Mouse (Mus musculus) midbrain, postnatal 0 days (tissue): ENCODE measurements around the gene Ptpro. TPM values are rescaled to one million over a fixed set of nuclear protein-coding genes. Genes with fewer than 3 reads are reported as not detected.
A peak's percentile ranks its signal among the peaks of the same experiment; 100 is the strongest.
"Not testable (repeated sequence)": the region's sequence is repeated elsewhere in the genome, so short reads cannot be mapped to it uniquely, and the experiment has no call there.

Experiments used
- ATAC-seq: fragments of 200-750 bp; cut with Nextera tagmentation; 2 replicates; pipeline ENCODE4 v1.8.0; 2017; ENCODE audit warnings: moderate number of reproducible peaks, mild to moderate bottlenecking, moderate TSS enrichment, moderate library complexity; ENCODE audit not compliant: low FRiP score
- DNase-seq: peaks from one replicate; pipeline ENCODE4 v3.0.0-alpha.2; 2015; ENCODE audit warnings: low spot score
- H3K27ac ChIP-seq: fragments of 300-500 bp; sonication (generic); 2 replicates; pipeline ENCODE4 v1.5.1; 2014; ENCODE audit warnings: low read depth, mild to moderate bottlenecking, low read length, mixed read lengths
- H3K27me3 ChIP-seq: fragments of 300-500 bp; sonication (generic); 2 replicates; pipeline ENCODE4 v1.6.1; 2014; ENCODE audit warnings: low read length, control low read depth, mixed read lengths; ENCODE audit not compliant: insufficient read depth
- H3K36me3 ChIP-seq: fragments of 300-500 bp; sonication (generic); 2 replicates; pipeline ENCODE4 v1.6.1; 2014; ENCODE audit warnings: low read length, control low read depth, mixed read lengths; ENCODE audit not compliant: insufficient read depth
- H3K4me1 ChIP-seq: fragments of 300-500 bp; sonication (generic); 2 replicates; pipeline ENCODE4 v1.6.1; 2014; ENCODE audit warnings: mild to moderate bottlenecking, control low read depth, antibody characterized with exemption, low read length, mixed read lengths; ENCODE audit not compliant: insufficient read depth
- H3K4me2 ChIP-seq: fragments of 300-500 bp; sonication (generic); 2 replicates; pipeline ENCODE4 v1.6.1; 2014; ENCODE audit warnings: low read depth, mild to moderate bottlenecking, low read length, mixed read lengths; ENCODE audit not compliant: poor library complexity, severe bottlenecking
- H3K4me3 ChIP-seq: fragments of 300-500 bp; sonication (generic); 2 replicates; pipeline ENCODE4 v1.5.1; 2014; ENCODE audit warnings: low read depth, mild to moderate bottlenecking, low read length, moderate library complexity
- H3K9ac ChIP-seq: fragments of 300-500 bp; sonication (generic); replicated peaks from 2 replicates; pipeline ENCODE4 v1.6.1; 2014; ENCODE audit warnings: mild to moderate bottlenecking, low read length, moderate library complexity, mixed read lengths; ENCODE audit not compliant: poor library complexity, severe bottlenecking
- H3K9me3 ChIP-seq: fragments of 300-500 bp; sonication (generic); 2 replicates; pipeline ENCODE4 v1.6.1; 2016; ENCODE audit warnings: low read length, control low read depth
- CTCF ChIP-seq: IDR thresholded peaks from 2 replicates; pipeline ENCODE4 v1.5.1; 2016; ENCODE audit warnings: antibody characterized with exemption, mild to moderate bottlenecking
- WGBS: fragments of 180-500 bp; shearing (Covaris S2); extraction: QIAGEN DNeasy Blood & Tissue Kit; methylation state at CpG from one replicate; pipeline ENCODE4 v1.1.7; 2014; 5-methylcytosine and 5-hydroxymethylcytosine counted together
- polyA plus RNA-seq: library from polyadenylated mRNA; unstranded; fragments of >200 nt; fragmentation: Nextera tagmentation; extraction: Ambion mirVana; gene quantifications from 2 replicates; pipeline ENCODE4 v1.2.1, GENCODE M21; 2015
- total RNA-seq: library from RNA; depleted of rRNA; stranded (reverse); fragments of >200 nt; gene quantifications from 2 replicates; pipeline ENCODE4 v1.2.3, GENCODE M21; 2014

The Ptpro gene
- total and polyA plus RNA-seq, 2 experiments from 2014 or later: 58.7 to 122 TPM

DNA sequence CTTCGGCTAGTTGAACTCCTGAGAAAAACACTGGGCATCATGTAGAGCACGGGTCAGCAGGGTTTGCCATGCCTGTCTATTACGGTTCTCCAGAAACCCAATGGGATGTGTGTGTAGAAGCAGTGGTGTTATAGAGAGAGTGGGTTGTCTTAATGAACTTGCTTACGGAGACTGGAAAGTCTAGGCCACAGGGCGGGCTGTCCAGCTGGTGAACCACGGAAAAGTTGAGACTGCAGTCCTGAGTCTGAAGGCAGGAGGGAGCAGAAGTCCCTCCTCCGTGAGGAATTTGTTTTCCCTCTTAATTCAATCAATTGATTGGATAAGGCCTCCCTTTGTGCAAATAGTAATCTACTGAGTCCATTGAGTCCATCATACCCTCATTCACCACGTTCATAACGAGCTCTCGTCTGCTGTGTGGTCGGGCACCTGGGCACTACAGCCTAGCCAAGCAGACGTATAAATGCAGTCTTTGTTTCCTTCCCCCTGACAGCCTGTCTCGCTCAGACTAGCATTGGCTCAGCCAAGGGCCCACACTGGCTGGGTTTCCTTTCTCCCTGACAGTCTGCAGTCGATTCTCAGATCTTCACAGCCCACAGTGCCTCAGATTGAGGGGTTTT, 181.5 kb downstream of the Ptpro start:
- Histone ChIP-seq H3K4me3 (no peak overlapping the region), H3K27me3 (no peaks in the 10 kb centered on the region), H3K36me3 (peaks cover 3% of the 10 kb centered on the region; the same call in 1 of the 2 replicates), H3K9ac (no peak overlapping the region), H3K4me2 (no peak overlapping the region), H3K9me3 (no peaks in the 10 kb centered on the region), H3K4me1 (no peaks in the 10 kb centered on the region; the same call in 1 of the 2 replicates), H3K27ac (0 out of 2 replicates have a peak overlapping the region, but pooled peaks have one; percentile 18)
- TF ChIP-seq CTCF: no peak
- DNase-seq: peak; percentile 67
- ATAC-seq: no peak
- 49% methylated on average over 14 of the region's 14 CpGs for WGBS

DNA sequence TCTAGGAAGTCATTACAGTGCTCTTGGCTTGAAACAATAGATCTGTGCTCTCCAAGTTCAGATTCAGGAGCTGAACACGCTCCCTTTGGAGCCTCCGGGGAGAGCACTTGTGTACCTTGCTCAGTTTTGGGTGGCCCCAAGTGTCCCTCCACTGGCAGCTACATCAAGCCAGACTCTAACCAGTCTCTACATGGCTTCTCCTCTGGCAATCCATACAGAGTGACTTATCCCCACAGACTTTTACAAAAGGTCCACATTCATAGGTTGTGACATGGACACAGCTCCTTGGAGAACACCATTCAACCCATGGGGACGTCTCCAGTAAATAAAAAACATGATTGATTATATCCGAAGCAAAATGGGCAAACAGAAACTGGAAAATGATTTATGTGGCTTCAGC, 185.4 kb downstream of the Ptpro start:
- Histone ChIP-seq H3K4me3 (no peak overlapping the region), H3K4me2 (no peak overlapping the region), H3K36me3 (peaks cover under 1% of the 10 kb centered on the region; the same call in 1 of the 2 replicates), H3K4me1 (no peaks in the 10 kb centered on the region; the same call in 1 of the 2 replicates), H3K27me3 (no peaks in the 10 kb centered on the region), H3K9ac (no peak overlapping the region), H3K27ac (no peak overlapping the region), H3K9me3 (no peaks in the 10 kb centered on the region)
- WGBS: 68% methylated on average over 4 of the region's 4 CpGs
- DNase-seq (no peak), ATAC-seq (no peak)
- TF ChIP-seq CTCF: no peak

DNA sequence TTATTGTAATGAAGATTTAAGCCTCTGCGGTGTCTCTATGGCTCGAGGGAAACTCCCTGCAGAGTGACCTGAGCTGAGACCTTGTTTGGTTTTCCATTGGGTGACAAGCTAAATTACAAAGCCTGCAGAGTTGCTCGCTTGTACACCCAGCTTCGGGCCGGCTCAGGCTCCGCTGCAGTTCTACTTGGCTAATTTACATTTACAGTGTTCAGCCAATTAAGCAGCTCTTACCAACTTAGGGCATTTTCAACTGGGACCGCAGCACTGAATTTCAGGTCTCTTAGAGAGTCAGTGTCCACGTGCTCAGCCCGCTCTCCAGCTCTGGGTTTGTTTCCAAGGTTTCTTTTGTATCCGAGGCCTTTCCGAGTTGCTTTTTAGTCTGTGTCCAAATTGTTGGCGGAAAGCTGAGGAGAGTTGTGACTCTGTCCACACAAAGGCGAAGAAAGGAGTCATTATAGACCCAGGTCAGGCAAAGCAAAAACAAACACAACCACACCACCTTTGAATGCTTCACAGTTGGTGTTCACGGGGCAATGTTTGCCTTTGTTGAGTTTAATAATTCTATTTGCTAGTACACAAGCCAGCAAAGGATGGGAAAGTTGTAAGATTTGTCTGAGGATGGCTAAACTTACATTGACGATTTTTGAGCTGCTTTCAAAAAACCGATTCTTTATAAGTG, 185.9 kb downstream of the Ptpro start:
- H3K4me3 ChIP-seq: no peak overlapping the region
- no peaks in the 10 kb centered on the region for H3K27me3 ChIP-seq
- no peak for TF ChIP-seq CTCF
- DNase-seq (peak; percentile 86), ATAC-seq (peak; percentile 63)
- H3K36me3 ChIP-seq: peaks cover 6% of the 10 kb centered on the region
- no peaks in the 10 kb centered on the region for H3K9me3 ChIP-seq
- no peak overlapping the region for H3K27ac ChIP-seq
- H3K4me2 ChIP-seq: no peak overlapping the region
- no peaks in the 10 kb centered on the region; the same call in 1 of the 2 replicates for H3K4me1 ChIP-seq
- WGBS: 21% methylated on average over 16 of the region's 16 CpGs
- H3K9ac ChIP-seq: no peak overlapping the region

DNA sequence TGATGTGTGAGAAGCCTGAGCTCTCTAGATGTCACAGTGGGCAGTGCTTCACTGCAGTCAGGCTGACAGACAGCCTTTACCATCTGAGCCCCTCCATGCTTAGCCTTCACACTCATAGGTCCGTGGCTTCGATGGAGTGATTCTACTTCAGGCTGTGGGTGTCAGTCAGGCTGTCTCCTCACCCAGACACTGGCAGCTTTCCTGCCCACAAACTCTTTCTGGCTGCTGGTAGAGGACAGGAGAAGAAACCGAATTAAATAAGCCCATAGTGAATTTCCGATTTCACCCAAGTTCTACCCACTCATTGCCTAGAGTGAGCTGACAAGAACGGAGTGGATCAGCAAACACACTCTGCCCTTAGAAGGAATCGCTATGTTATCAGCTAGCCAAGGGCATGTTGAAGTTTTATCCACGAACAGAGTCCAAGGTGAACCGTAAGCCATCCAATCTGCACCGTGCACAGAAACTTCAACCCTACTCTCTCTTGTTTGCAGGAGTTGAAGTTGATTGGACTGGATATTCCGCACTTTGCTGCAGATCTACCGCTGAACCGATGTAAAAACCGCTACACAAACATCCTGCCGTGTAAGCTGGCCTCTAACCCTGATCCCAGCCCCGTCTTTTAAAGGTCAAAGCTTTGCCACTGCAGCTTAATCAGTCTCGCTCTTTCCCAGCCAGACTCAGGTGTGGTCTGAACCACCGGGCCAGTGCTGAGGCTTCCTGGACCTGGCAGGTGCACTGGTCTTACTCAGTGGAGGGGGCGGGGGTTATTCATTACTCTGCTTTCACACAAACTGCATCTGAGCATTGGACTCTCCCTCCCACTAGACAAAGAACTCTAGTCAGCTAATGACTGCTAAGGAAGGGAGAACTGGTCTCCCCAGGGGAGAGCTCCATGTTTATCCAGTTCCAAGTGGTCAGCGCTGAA, 188.7 kb downstream of the Ptpro start:
- no peaks in the 10 kb centered on the region; the same call in 1 of the 2 replicates for H3K4me1 ChIP-seq
- no peaks in the 10 kb centered on the region for H3K27me3 ChIP-seq
- no peak for DNase-seq
- 89% methylated on average over 19 of the region's 19 CpGs for WGBS
- no peak overlapping the region for H3K4me3 ChIP-seq
- TF ChIP-seq CTCF: no peak
- H3K27ac ChIP-seq: no peak overlapping the region
- ATAC-seq: no peak
- H3K4me2 ChIP-seq: no peak overlapping the region
- H3K36me3 ChIP-seq: peaks cover 29% of the 10 kb centered on the region
- H3K9ac ChIP-seq: no peak overlapping the region
- H3K9me3 ChIP-seq: no peaks in the 10 kb centered on the region

DNA sequence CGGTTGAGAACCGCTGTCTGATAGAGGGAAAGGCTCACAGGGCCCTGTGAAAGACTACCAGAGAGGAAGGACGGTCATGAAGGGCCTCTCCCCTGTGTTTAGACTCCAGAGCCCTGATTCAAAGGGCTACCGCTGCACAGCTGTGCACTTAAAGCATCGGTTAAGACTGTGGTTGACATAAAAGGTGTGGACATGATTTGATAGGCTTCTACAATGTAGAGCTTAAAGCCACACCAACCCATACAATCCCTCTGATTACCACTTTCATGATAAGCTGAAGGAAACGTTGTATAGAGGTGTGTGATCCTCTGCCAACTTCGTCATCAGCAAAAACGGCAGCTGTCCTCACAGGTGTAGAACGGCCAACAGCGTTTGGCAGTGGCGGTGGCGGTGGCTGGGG, 191.0 kb downstream of the Ptpro start:
- H3K36me3 ChIP-seq: peaks cover 32% of the 10 kb centered on the region
- H3K4me3 ChIP-seq: no peak overlapping the region
- no peaks in the 10 kb centered on the region for H3K4me1 ChIP-seq
- DNase-seq: no peak
- 93% methylated on average over 12 of the region's 12 CpGs for WGBS
- no peaks in the 10 kb centered on the region for H3K9me3 ChIP-seq
- no peak overlapping the region for H3K27ac ChIP-seq
- H3K9ac ChIP-seq: no peak overlapping the region
- ATAC-seq: no peak
- TF ChIP-seq CTCF: no peak
- no peak overlapping the region for H3K4me2 ChIP-seq
- H3K27me3 ChIP-seq: no peaks in the 10 kb centered on the region

DNA sequence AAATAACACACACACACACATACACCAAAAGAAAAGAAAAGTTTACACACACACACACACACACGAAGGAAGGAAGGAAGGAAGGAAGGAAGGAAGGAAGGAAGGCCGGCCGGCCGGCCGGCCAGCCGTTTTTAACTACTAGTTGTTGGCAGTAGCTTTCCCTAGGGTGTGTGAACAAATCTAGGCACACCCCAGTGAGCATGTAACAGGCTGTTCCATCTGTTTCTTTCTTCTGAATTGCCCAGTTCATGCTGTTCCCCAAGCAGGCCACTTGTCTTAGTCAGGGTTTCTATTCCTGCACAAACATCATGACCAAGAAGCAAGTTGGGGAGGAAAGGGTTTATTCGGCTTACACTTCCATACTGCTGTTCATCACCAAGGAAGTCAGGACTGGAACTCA, 194.0 kb downstream of the Ptpro start:
- not testable (repeated sequence) for H3K27ac ChIP-seq, ATAC-seq, H3K27me3 ChIP-seq, H3K4me3 ChIP-seq, H3K4me2 ChIP-seq, H3K9ac ChIP-seq, H3K4me1 ChIP-seq, H3K9me3 ChIP-seq
- peaks cover 41% of the 10 kb centered on the region for H3K36me3 ChIP-seq
- DNase-seq: peak; percentile 46
- WGBS: 97% methylated on average over 6 of the region's 7 CpGs
